Mouse (Mus musculus) testis, postnatal 14 days (tissue): Measurements from ENCODE around the gene Kif13a.

ENCODE experiments used
- DNase-seq: peaks from one replicate; pipeline ENCODE4 v3.0.0; 2021; ENCODE audit warnings: low spot score

Kif13a gene

GRCm38 (mm10) chr13:46921559-46921958, 8.1 kb downstream of the Kif13a start:
- no peak for DNase-seq

- DNase-seq, result no peak
These were observed 9.9 kb downstream of the Kif13a start for GRCm38 (mm10) chr13:46919797-46920196.

- no peak for DNase-seq
These were observed 11.2 kb downstream of the Kif13a start for GRCm38 (mm10) chr13:46918509-46918908.

GRCm38 (mm10) chr13:46911960-46912359, 17.7 kb downstream of the Kif13a start:
- no peak for DNase-seq

GRCm38 (mm10) chr13:46911018-46911419, 18.6 kb downstream of the Kif13a start:
- no peak for DNase-seq

GRCm38 (mm10) chr13:46909946-46910345, 19.7 kb downstream of the Kif13a start:
- DNase-seq, result no peak

GRCm38 (mm10) chr13:46909005-46909565, 20.6 kb downstream of the Kif13a start:
- DNase-seq, result no peak

- no peak for DNase-seq
These were observed 21.3 kb downstream of the Kif13a start for GRCm38 (mm10) chr13:46908387-46908786.

GRCm38 (mm10) chr13:46907861-46908260, 21.8 kb downstream of the Kif13a start:
- DNase-seq, result no peak

GRCm38 (mm10) chr13:46907115-46907514, 22.6 kb downstream of the Kif13a start:
- no peak for DNase-seq

GRCm38 (mm10) chr13:46905971-46906370, 23.7 kb downstream of the Kif13a start:
- no peak for DNase-seq

GRCm38 (mm10) chr13:46904982-46905621, 24.6 kb downstream of the Kif13a start:
- DNase-seq, result no peak

- no peak for DNase-seq
These were observed 27.0 kb downstream of the Kif13a start for GRCm38 (mm10) chr13:46902568-46903255.

- no peak for DNase-seq
These were observed 28.7 kb downstream of the Kif13a start for GRCm38 (mm10) chr13:46900870-46901555.

GRCm38 (mm10) chr13:46898837-46899236, 30.8 kb downstream of the Kif13a start:
- no peak for DNase-seq

GRCm38 (mm10) chr13:46898411-46898810, 31.3 kb downstream of the Kif13a start:
- DNase-seq, result no peak

GRCm38 (mm10) chr13:46892380-46892779, 37.3 kb downstream of the Kif13a start:
- DNase-seq, result no peak

GRCm38 (mm10) chr13:46888150-46888683, 41.5 kb downstream of the Kif13a start:
- no peak for DNase-seq

- no peak for DNase-seq
These were observed 43.0 kb downstream of the Kif13a start for GRCm38 (mm10) chr13:46886497-46887261.

- DNase-seq, result peak; percentile 23
These were observed 44.0 kb downstream of the Kif13a start for GRCm38 (mm10) chr13:46885759-46886060.

GRCm38 (mm10) chr13:46884898-46885758, 44.5 kb downstream of the Kif13a start:
- no peak for DNase-seq
